Mouse (Mus musculus): Measurements from ENCODE around the gene Fam126b.
"Not testable (repeated sequence)": the region's sequence is repeated elsewhere in the genome, so short reads cannot be mapped to it uniquely, and the experiment has no call there.

Fam126b gene

GRCm38 (mm10) chr1:58586171-58586997 is at the start of gene Fam126b, which contains the start of gene Ndufb3:
Fam126b (minus strand) TSS chr1:58586323.
Ndufb3 (plus strand) TSS chr1:58586384.
- DNase-seq (ENCODE audit: low spot score), result peak; percentile 89

GRCm38 (mm10) chr1:58628847-58629246 is 42.7 kb upstream of the Fam126b start:
- DNase-seq (ENCODE audit: low spot score), result not testable (repeated sequence)

- peak; percentile 42 for DNase-seq (ENCODE audit: low spot score)
Observed at GRCm38 (mm10) chr1:58621996-58622748, 36.0 kb upstream of the Fam126b start.

- no peak for DNase-seq (ENCODE audit: low spot score)
Observed at GRCm38 (mm10) chr1:58621251-58621650, 35.1 kb upstream of the Fam126b start.

- no peak for DNase-seq (ENCODE audit: low spot score)
Observed at GRCm38 (mm10) chr1:58618766-58619165, 32.6 kb upstream of the Fam126b start.

- no peak for DNase-seq (ENCODE audit: low spot score)
Observed at GRCm38 (mm10) chr1:58617978-58618668, 32.0 kb upstream of the Fam126b start.

GRCm38 (mm10) chr1:58617076-58617475 is 31.0 kb upstream of the Fam126b start:
- no peak for DNase-seq (ENCODE audit: low spot score)

GRCm38 (mm10) chr1:58616176-58616575 is 30.1 kb upstream of the Fam126b start:
- DNase-seq (ENCODE audit: low spot score), result no peak

GRCm38 (mm10) chr1:58615146-58615545 is 29.0 kb upstream of the Fam126b start:
- DNase-seq (ENCODE audit: low spot score), result no peak

GRCm38 (mm10) chr1:58614424-58614823 is 28.3 kb upstream of the Fam126b start:
- no peak for DNase-seq (ENCODE audit: low spot score)

GRCm38 (mm10) chr1:58613786-58614185 is 27.7 kb upstream of the Fam126b start:
- peak; percentile 31 for DNase-seq (ENCODE audit: low spot score)

- no peak for DNase-seq (ENCODE audit: low spot score)
Observed at GRCm38 (mm10) chr1:58610611-58611010, 24.5 kb upstream of the Fam126b start.

- no peak for DNase-seq (ENCODE audit: low spot score)
Observed at GRCm38 (mm10) chr1:58610166-58610565, 24.0 kb upstream of the Fam126b start.

- DNase-seq (ENCODE audit: low spot score), result not testable (repeated sequence)
Observed at GRCm38 (mm10) chr1:58609591-58609990, 23.5 kb upstream of the Fam126b start.

GRCm38 (mm10) chr1:58603738-58604137 is 17.6 kb upstream of the Fam126b start:
- no peak for DNase-seq (ENCODE audit: low spot score)

- DNase-seq (ENCODE audit: low spot score), result no peak
Observed at GRCm38 (mm10) chr1:58602681-58603080, 16.6 kb upstream of the Fam126b start.

GRCm38 (mm10) chr1:58587491-58587890 is 1.4 kb upstream of the Fam126b start:
- no peak for DNase-seq (ENCODE audit: low spot score)

- no peak for DNase-seq (ENCODE audit: low spot score)
Observed at GRCm38 (mm10) chr1:58585373-58586170, 551 bp downstream of the Fam126b start.

GRCm38 (mm10) chr1:58584271-58584670 is 1.9 kb downstream of the Fam126b start:
- no peak for DNase-seq (ENCODE audit: low spot score)

- DNase-seq (ENCODE audit: low spot score), result no peak
Observed at GRCm38 (mm10) chr1:58582611-58583010, 3.5 kb downstream of the Fam126b start.

GRCm38 (mm10) chr1:58579179-58579578 is 6.9 kb downstream of the Fam126b start:
- DNase-seq (ENCODE audit: low spot score), result no peak

- no peak for DNase-seq (ENCODE audit: low spot score)
Observed at GRCm38 (mm10) chr1:58570437-58570836, 15.7 kb downstream of the Fam126b start.

Data from testis, postnatal 14 days (tissue).